Mouse (Mus musculus) spleen, adult 2 months (tissue): Measurements from ENCODE around the gene Zfp87. TPM values are rescaled to one million over a fixed set of nuclear protein-coding genes. Genes with fewer than 3 reads are reported as not detected.

ENCODE experiments used
- DNase-seq, 2 experiments: peaks; one replicate each; pipeline versions ENCODE4 v3.0.0 to v3.0.0-alpha.2; 2012 to 2021; ENCODE audit warnings: low spot score in 2 of 2, low read depth in 1 of 2
- H3K27ac ChIP-seq: fragments of 200-500 bp; 2 replicates; pipeline ENCODE4 v1.5.1; 2012; ENCODE audit warnings: low read length, inconsistent platforms; ENCODE audit not compliant: insufficient read depth
- H3K27me3 ChIP-seq: fragments of 200-500 bp; 2 replicates; pipeline ENCODE4 v1.6.1; 2012; ENCODE audit warnings: mild to moderate bottlenecking, moderate library complexity, low read length, inconsistent platforms; ENCODE audit not compliant: control insufficient read depth, insufficient read depth
- H3K36me3 ChIP-seq: fragments of 200-500 bp; 2 replicates; pipeline ENCODE4 v1.6.1; 2012; ENCODE audit warnings: mild to moderate bottlenecking, low read length, inconsistent platforms; ENCODE audit not compliant: control insufficient read depth, insufficient read depth
- H3K4me1 ChIP-seq: fragments of 200-500 bp; 2 replicates; pipeline ENCODE4 v1.6.1; 2011; ENCODE audit warnings: inconsistent platforms; ENCODE audit not compliant: control insufficient read depth, insufficient read depth, insufficient read length
- H3K4me3 ChIP-seq: fragments of 200-500 bp; 2 replicates; pipeline ENCODE4 v1.5.1; 2011; ENCODE audit warnings: mild to moderate bottlenecking, inconsistent platforms; ENCODE audit not compliant: insufficient read depth, insufficient read length; ENCODE audit errors: extremely low read depth
- CTCF ChIP-seq: fragments of 200-500 bp; IDR thresholded peaks from 2 replicates; pipeline ENCODE4 v1.5.1; 2011; ENCODE audit warnings: mild to moderate bottlenecking, inconsistent platforms; ENCODE audit not compliant: insufficient read depth, insufficient read length, insufficient replicate concordance; ENCODE audit errors: extremely low read depth
- POLR2A ChIP-seq: fragments of 200-500 bp; IDR thresholded peaks from 2 replicates; pipeline ENCODE4 v1.6.1; 2011; ENCODE audit warnings: low read depth, low read length, inconsistent platforms
- WGBS: fragments of 180-500 bp; shearing (Covaris S2); methylation state at CpG from one replicate; pipeline ENCODE4 v1.1.7; 2018; 5-methylcytosine and 5-hydroxymethylcytosine counted together
- polyA plus RNA-seq: library from polyadenylated mRNA; depleted of rRNA; stranded (reverse); fragments of >200 nt; gene quantifications from 2 replicates; pipeline ENCODE4 v1.2.3, GENCODE M21; 2012; rRNA removed

Zfp87 gene
- polyA plus RNA-seq, 1 experiment, result 8.4 TPM

GRCm38 (mm10) chr13:67469274-67469673 is 56.7 kb downstream of the Zfp87 start:
- WGBS, result 84% methylated on average over 3 of the region's 3 CpGs

More at GRCm38 (mm10) chr13:67469274-67469673, 56.7 kb downstream of the Zfp87 start:
- no peak overlapping the region for H3K4me3 ChIP-seq
- no peak overlapping the region for H3K27ac ChIP-seq
- H3K4me1 ChIP-seq, result peaks cover 1% of the 10 kb centered on the region; the same call in 1 of the 2 replicates
- peaks cover 6% of the 10 kb centered on the region; the same call in 1 of the 2 replicates for H3K36me3 ChIP-seq
- TF ChIP-seq CTCF (no peak), POLR2A (no peak)
- H3K27me3 ChIP-seq, result no peaks in the 10 kb centered on the region
- no peak for DNase-seq

Other genes starting within 250 kb of the Zfp87 start
- gene Zfp458, start 247.7 kb downstream of the Zfp87 start, polyA plus RNA-seq, result 0.41 TPM in 2 replicates
- gene Zfp457, start 219.7 kb downstream of the Zfp87 start, polyA plus RNA-seq, result 0.90 and 1.1 TPM in 2 replicates
- 0.62 and 0.77 TPM in 2 replicates for gene Zfp595, start 193.6 kb downstream of the Zfp87 start, polyA plus RNA-seq
- not detected in 2 replicates for gene Gm28044, start 165.6 kb downstream of the Zfp87 start, polyA plus RNA-seq
- 0.14 and 0.32 TPM in 2 replicates for gene Zfp953, start 165.6 kb downstream of the Zfp87 start, polyA plus RNA-seq
- 0.20 and 0.26 TPM in 2 replicates for gene Gm28041, start 150.4 kb downstream of the Zfp87 start, polyA plus RNA-seq
- 0.19 and 0.30 TPM in 2 replicates for gene Zfp456, start 150.4 kb downstream of the Zfp87 start, polyA plus RNA-seq
- 2.7 and 2.9 TPM in 2 replicates for gene Zfp429, start 126.4 kb downstream of the Zfp87 start, polyA plus RNA-seq
- gene Zfp459, start 104.8 kb downstream of the Zfp87 start, polyA plus RNA-seq, result 0.23 and 0.33 TPM in 2 replicates
- 0.40 and 1.3 TPM in 2 replicates for gene Zfp874a, start 74.6 kb downstream of the Zfp87 start, polyA plus RNA-seq
- 1.9 and 2.8 TPM in 2 replicates for gene Zfp874b, start 41.9 kb downstream of the Zfp87 start, polyA plus RNA-seq
- gene Zfp58, start 25.6 kb downstream of the Zfp87 start, polyA plus RNA-seq, result 0.48 and 0.62 TPM in 2 replicates
- not detected in 2 replicates for gene Gm26965, start within 50 bp of the Zfp87 start, polyA plus RNA-seq
- 1.8 and 1.9 TPM in 2 replicates for gene Zfp748, start 27.7 kb upstream of the Zfp87 start, polyA plus RNA-seq
- gene Zfp729b, start 83.5 kb upstream of the Zfp87 start, polyA plus RNA-seq, result 0.29 and 0.33 TPM in 2 replicates
- gene Gm49345, start 111.6 kb upstream of the Zfp87 start, polyA plus RNA-seq, result 0.13 TPM in 1 of 2 replicates, not detected in the other
- gene Zfp729a, start 111.6 kb upstream of the Zfp87 start, polyA plus RNA-seq, result 0.39 and 0.57 TPM in 2 replicates
- 2.8 and 4.2 TPM in 2 replicates for gene Zfp738, start 160.9 kb upstream of the Zfp87 start, polyA plus RNA-seq
- 0.59 and 0.77 TPM in 2 replicates for gene Zfp65, start 203.0 kb upstream of the Zfp87 start, polyA plus RNA-seq
- gene Zfp85, start 229.1 kb upstream of the Zfp87 start, polyA plus RNA-seq, result 0.26 and 0.46 TPM in 2 replicates